Mouse (Mus musculus) embryo, embryonic 11 days (tissue): ENCODE results near the gene Pax5.

Experiments
- DNase-seq: peaks from one replicate; pipeline ENCODE4 v3.0.0-alpha.2; 2015

Gene Pax5

DNA sequence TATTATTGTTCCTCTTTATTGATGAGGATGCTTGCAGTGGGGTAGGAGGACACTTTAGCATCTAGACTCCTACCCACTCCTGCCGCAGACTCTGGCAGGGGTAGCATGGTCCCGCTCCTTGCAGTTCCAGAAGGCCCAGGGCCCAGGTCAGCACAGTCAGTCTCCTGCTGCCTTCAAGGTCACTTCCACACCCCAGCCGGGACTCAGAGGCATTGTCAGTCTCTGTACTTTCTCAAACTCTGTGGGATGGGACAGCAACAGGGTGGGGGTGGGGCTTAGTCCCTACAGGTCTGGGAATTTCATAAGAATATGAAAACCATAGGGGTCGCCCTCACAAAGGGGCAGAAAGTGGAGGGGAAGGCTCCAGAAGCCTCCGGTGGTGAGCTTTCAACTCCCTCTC lies 177.0 kb downstream of the Pax5 start:
- DNase-seq = no peak

DNA sequence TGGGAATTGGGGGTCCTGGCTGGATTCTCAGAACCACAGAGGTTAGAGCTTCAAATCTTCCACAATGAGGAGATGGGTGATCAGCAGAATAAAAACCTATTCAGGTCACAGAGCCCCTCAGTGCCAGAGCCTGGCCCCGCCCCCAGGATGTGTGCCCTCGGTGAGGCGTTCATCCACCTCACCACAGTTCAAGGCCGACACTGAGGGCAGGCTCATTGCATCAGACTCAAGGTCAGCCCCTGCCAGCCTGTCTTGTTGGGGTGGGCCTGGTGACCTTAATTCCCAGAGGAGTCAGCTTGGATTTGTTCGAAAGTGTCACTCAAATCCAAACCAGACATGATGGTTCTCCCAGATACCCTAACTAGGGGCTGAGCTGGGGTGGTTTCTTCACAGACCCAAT lies 177.6 kb downstream of the Pax5 start:
- DNase-seq = no peak

DNA sequence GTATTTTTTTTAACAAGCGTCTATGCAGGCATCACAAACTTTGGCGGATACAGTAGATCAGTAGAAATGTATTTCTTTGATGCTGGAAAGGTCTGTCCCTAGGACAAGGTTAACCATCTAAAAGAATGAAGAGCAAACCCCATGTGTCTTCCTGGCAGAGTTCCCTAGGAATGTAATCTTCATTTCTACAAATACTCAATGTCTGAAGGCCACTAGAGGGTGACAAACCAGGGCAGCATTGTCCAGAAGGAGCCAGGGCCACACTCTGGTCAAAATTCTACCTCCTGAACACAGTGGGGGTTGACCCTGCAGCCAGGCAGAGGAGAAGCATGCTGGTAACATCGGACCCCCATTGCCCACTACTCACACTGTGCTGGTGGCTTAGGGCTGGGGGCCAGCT lies 185.0 kb downstream of the Pax5 start:
- no peak for DNase-seq

DNA sequence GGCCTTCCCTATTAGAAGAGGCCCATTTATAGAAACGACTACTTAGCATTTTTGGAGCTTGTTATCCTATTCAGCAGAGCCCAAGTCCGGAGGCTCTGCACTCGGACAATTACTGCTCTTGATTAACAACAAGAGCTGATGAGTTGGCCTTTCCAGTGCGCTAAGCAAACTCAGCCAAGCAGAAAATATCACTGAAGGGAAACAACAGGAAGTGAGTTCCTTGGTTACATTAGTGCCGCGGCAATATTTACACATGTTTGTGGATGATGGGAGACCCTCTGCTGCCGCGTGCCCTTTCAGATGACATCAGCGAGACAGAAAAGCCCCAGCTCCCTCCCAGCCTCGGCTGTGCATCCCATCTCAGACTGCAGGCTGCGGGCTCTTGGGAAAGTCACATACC lies 191.4 kb downstream of the Pax5 start:
- peak; percentile 37 for DNase-seq

DNA sequence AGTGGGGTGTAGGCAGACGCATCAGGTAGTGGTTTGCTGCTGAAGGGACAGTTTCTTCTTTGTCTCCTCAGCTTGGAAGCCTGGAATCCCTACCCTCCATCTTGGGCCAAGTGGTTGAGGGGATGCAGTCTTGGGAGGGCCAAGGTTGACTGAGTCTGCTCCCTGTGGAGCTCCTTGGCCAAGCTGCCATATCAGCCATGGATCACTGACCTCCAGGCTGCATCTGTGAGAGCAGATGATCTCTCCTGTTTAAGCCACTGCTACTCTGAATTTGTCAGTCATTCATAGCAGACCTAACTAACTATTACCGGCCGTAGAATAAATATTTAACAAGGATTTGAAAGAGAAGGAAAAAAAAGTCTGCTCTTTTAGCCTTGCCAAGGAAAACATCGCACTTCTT lies 196.3 kb downstream of the Pax5 start:
- no peak for DNase-seq

DNA sequence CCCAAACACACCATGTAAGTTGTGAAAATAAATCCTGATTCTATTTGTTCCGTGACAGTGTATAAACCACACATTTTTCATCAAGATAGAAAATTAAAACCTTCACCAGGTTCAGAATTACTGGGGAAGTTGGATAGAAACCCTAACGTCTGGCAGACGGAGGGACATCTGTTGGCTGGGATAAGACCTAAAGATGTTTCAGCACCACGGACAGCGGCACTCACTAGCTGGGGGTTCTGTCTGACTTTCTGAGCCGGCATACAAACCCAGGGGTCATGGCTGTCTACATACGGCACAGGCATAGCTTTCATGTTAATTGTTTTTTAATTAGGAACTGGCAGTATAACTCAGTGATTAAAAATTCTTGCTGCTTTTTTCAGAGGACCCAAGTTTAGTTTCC lies 198.6 kb downstream of the Pax5 start:
- DNase-seq = peak; percentile 86

DNA sequence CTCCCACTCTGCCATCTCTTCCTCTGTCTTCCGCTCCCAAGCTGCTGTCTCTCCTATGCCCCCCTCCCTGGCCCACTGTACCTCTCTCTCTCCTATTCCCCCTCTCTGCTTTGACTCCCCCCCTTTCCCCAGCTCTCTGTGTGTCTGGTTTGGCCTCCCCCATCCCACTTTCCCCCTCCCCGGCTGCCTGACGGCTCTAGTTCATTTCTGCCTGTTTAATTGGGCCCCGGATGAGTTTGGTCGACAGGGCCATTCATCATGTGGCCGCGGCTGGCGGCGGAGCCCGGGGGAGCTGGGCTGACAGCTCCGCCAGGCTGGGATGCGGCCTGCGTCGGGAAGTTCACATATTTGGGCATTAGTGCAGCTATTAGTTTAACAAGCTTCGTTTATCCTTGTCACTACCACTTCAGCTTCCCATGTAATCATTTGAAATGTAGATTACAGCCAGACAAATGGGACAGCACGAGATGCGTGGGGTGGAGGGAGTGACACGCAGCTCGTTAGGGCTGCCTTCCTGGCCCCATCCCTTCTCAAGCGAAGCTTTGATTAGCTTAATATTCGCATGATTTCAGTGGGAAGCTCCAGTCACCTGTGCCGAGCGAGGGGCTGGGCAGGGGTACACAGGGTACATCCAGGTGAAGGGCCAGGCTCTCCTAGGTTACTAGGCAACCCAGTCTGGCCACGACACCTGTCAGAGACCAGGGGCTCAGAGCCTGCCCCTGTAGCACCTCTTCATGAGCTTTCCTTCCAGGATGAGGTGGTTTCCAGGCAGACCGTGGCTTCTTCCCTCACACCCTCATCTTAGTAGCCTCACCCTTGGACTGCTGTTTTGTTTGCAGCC lies 201.7 kb downstream of the Pax5 start:
- DNase-seq = peak; percentile 74

DNA sequence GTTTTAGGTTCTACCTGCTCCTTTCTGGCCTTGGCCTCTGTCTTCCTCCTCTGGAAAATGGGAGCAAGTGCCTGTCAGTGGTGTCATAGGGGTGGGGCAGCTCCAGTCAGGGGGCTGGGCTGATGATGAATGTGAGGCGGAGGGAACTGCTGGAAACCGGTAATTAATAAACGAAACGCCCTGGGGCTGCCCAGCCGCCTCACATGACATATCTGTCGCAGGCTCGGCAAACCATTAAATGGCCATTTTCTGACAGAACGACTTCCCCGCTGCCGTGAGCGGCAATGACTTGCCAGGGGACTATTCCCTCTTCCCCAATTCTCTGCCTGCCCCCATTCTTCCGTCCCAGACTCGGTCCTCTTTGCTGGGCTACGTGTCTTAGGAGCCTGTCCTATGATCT lies 202.4 kb downstream of the Pax5 start:
- peak; percentile 33 for DNase-seq

DNA sequence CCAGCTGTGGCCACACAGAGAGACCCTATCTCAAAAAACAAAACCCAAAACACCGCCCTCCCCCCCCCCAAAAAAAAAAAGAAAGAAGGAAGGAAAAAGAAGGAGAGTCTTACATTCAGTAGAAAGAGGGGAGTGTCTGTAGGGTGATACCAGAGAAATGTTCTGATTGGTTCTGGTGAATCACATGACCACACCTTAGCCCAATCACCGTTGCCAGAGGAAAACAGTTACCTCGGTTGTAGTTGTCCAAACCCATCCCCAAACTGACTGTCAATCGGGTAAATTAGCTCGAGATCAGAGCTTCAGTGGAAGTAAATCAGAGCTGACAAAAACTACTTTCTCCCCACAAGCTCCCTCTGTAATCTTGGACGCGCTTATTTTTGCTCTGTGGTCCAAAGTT lies 205.3 kb downstream of the Pax5 start:
- no peak for DNase-seq

DNA sequence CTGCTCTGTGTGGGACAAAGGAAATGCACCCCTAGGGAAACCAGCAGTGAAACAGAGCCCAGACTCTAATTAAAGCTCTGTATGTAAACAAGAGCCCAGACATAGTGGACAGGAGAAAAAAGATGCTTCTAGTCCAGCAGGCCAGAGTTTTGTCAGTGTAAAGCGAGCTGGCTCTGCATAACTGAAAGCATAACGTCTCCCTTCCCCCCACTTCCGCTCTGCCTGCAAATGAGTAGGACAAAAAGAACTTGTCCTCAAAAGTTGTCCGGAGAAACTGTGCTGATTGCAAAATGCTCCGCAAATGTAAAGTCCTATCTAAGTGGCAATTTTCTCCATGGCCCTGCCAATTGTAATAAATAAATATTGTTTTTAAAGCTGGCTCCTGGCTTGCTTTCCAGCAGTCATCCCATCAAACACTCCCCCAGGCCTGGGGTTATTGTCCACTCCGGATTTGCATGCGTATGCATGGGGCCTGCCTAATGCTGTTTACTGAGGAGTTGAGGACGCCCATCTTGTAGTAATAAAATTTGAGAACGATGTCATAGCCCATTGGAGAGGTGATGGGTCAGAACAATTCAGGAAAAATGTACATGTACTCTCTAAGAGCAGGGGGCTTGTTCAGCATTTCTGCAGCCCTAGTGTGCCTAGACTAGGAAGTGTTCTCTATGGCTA lies 208.0 kb downstream of the Pax5 start:
- DNase-seq = peak; percentile 34

DNA sequence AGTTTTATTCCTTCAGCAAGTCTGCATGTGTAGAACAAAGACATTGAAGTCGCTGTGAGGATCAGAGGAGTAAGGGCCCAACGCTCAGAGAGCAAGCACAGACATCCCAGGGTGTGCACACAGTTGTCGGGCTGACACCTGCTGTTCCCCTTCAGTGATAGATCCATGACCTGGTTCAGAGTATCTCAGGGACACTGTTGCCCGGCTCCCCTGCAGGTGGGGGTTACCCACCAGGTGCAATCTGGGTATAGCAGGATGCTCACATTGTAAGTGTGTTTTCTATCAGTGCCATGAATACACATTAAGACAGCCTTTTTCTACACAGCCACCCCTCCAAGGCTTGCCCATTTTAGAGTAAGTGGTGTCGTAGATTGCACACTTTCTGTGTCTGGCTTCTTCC lies 212.1 kb downstream of the Pax5 start:
- DNase-seq = no peak

DNA sequence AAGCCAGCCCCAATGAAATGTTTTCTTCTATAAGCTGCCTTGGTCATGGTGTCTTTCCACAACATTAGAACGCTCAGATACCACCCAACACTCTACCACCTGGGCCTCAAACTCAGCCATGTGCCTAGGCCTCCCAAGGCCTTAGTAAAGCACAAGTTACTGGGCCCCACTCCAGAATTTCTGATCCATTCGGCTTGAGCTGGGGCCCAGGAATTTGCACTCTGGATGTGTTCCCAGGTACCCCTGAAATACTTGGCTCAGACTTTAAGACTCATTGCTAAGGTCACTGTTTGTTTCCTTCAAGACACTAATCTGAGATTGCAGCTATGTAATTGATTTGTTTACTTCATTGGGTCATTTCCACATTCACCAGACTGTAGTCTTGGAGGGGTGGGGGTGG lies 214.5 kb downstream of the Pax5 start:
- no peak for DNase-seq

DNA sequence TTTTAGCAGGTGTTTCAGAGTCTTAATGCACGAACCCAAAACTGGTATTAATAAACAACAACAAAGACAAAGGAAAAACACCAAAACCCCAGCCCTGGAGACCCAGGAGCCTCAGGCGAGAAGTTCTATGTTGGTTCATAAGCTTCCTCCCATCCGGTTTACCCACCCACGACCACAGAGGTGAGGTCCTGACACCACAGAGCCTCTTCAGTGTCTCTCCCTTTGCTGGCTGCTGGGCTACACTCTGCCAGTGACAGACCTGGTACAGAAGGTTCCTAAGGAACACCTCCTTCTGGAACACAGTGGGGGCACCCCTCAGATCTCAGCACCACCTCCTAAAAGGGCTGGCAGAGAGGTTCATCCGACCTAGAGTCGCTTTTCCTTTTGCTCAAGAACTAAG lies 216.5 kb downstream of the Pax5 start:
- no peak for DNase-seq

DNA sequence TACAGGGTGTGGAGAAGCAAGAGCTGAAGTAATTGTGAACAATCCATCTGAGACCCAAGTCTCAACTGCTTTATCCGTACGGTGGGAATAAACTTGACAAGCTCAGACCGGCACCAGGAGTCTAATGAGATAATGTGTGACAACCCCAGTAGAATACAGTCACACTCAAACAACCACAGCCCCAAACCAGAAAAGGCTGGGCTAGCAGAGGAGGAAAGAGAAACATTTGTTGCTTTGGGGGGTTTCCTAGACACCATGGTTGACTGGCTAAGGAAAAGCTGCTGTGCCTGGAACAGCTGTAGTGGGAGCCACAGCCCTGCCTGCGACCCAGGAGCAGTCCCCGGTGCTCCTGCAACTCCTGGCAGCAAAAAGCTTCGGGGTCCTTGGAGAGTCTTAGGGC lies 219.4 kb downstream of the Pax5 start:
- DNase-seq = no peak

DNA sequence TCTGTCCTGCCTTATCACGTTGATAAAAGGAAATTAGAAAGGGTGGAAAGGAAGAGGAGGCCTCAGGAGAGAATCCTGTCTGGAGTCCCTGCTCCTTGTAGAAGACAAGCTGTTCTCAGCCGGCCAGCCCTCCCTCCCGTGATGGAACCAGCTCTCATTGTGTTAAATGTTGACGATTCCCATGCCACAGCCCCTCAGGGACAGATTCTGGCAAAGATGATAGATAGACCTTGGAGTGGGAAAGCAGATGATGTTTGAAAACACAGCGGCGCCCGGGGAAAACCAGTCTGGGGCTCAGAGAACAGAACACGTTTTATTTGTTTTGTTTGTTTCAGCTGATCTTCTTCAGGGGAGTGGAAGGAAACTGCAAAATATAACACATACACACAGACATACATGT lies 221.6 kb downstream of the Pax5 start:
- peak; percentile 24 for DNase-seq

DNA sequence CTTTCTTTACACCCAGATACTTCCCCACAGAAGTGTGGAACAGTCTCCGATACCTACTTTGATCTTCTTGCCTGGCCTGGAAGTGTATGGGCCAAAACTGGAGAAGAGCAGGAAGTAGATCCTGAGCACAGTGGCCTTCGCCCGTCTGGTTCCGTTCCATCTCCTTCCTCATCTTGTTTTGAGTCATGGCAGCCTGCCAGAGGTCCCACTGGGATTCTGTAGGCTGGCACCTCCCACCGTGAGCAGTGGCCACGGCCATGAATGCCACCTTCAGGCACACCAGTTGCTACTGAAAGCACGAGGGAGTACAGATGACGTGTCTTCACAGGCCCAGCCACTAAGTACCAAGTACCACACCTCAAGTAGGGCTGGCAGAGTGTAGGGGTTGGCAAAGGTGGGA lies 222.1 kb downstream of the Pax5 start:
- DNase-seq = no peak

DNA sequence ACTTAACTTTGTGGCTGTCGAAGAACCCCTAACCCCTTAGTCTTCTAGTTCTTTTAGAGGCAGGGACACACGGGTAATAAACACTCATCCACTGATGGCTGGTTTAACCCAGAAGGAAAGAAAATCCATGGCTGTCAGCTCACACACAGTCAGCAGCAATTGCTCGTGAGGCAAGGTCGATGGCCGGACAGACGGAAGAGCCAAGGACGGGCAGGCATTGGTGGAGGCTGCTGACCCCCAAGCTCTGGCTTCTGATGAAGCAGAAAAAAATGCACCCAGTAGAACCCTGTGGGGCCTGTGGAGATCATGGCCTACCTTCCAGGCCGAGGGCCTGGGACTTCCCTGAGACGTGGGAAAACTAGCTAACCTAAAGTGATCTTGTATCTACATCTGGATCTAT lies 227.4 kb downstream of the Pax5 start:
- no peak for DNase-seq

DNA sequence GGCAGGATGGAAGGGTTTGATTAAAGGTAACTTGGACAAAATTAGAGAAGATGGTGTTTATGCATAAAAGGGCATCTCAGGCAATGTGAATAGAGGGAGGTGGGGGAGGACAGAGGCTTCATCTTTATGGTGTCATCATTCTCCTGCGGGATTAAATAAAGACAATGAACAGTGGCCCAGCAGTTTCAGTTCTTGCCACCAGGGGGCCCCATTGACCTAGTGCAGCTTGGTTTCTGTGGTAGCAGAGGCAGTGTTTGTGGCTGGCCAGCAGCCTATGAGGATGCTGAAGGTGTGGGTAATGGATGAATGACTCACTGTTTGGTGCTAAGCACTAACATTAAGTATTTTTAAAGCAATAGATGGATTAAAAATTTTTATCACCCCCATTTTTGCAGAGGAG lies 230.5 kb downstream of the Pax5 start:
- DNase-seq = no peak
